Mouse (Mus musculus) CD4-positive naive resting alpha-beta T cell, adult 57 days (primary cell): ENCODE data around the gene Fbxl13. TPM values are rescaled to one million over a fixed set of nuclear protein-coding genes. Genes with fewer than 3 reads are reported as not detected.

Experiments used
- total RNA-seq: library from RNA; stranded (reverse); gene quantifications from one replicate; pipeline ENCODE4 v1.2.4, GENCODE M21; 2023

Fbxl13 gene
- total RNA-seq, result not detected

GRCm38 (mm10) chr5:21645439-21646132 is at the start of gene Fbxl13, which contains the start of gene Armc10:
Gene Fbxl13, minus strand, starts transcription at chr5:21645634.
Gene Armc10, plus strand, starts transcription at chr5:21645813.

GRCm38 (mm10) chr5:21543409-21544201 is 101.8 kb downstream of the Fbxl13 start, which contains the start of gene Lrrc17:
Gene Lrrc17, plus strand, starts transcription at chr5:21543559.

Other genes starting within 250 kb of the Fbxl13 start
- gene Ccdc146, start 221.0 kb downstream of the Fbxl13 start, total RNA-seq, result not detected
- gene Fam185a, start 220.7 kb downstream of the Fbxl13 start, total RNA-seq, result 3.6 TPM
- not detected for gene Lrrc17, start 102.1 kb downstream of the Fbxl13 start, total RNA-seq
- 34.0 TPM for gene Armc10, start 179 bp upstream of the Fbxl13 start, total RNA-seq
- 2.5 TPM for gene Napepld, start 55.8 kb upstream of the Fbxl13 start, total RNA-seq
- gene Pmpcb, start 91.5 kb upstream of the Fbxl13 start, total RNA-seq, result 80.3 TPM
- 56.7 TPM for gene Dnajc2, start 139.6 kb upstream of the Fbxl13 start, total RNA-seq
- 66.0 TPM for gene Psmc2, start 139.6 kb upstream of the Fbxl13 start, total RNA-seq
- not detected for gene Slc26a5, start 220.0 kb upstream of the Fbxl13 start, total RNA-seq